Mouse (Mus musculus): ENCODE measurements at regions not wholly inside any gene's neighbourhood (a gene's known extent, or its start where the extent isn't known, plus 50 kb on each side); places are given as distances from the start of the nearest gene placed in this dataset.

- TF ChIP-seq CTCF (IDR thresholded peaks at IDR 0.05) (no peak), EP300 (IDR thresholded peaks at IDR 0.05) (no peak)
Observed at GRCm38 (mm10) chr12:56402844-56403243, 57.1 kb upstream of the Mbip start.
